Mouse (Mus musculus) T-cell, adult 66 days (primary cell): ENCODE results near the gene Adgrf3. TPM values are rescaled to one million over a fixed set of nuclear protein-coding genes. Genes with fewer than 3 reads are reported as not detected.

ENCODE experiments used
- total RNA-seq, 2 experiments: library from RNA; stranded (reverse); gene quantifications; 3 replicates in 1 of 2; 4 replicates in 1 of 2; pipeline ENCODE4 v1.2.4; 2023

The Adgrf3 gene
- total RNA-seq: not detected

DNA sequence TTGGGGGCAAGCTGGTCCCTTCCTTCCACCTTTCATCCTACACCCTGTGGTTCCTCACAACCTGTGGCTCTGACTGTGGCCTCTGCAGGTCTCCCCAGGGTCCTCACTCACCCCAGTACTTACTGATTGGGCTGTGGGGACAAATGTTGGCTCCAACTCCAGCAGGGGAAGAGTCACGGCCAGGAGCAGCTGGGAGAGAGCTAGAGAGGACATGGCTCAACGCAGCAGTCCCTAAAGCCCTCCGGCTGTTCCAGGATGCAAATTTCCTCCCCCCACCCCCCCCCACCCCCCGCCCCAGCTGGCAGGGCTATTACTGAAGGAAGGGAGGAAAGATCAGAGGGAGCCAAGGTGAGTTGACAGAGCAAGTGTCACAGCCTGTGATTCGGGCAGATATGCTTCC, at the start of gene Adgrf3:
TSS of gene Adgrf3 (minus strand) at position 230 of the 400 bp plus-strand sequence.

DNA sequence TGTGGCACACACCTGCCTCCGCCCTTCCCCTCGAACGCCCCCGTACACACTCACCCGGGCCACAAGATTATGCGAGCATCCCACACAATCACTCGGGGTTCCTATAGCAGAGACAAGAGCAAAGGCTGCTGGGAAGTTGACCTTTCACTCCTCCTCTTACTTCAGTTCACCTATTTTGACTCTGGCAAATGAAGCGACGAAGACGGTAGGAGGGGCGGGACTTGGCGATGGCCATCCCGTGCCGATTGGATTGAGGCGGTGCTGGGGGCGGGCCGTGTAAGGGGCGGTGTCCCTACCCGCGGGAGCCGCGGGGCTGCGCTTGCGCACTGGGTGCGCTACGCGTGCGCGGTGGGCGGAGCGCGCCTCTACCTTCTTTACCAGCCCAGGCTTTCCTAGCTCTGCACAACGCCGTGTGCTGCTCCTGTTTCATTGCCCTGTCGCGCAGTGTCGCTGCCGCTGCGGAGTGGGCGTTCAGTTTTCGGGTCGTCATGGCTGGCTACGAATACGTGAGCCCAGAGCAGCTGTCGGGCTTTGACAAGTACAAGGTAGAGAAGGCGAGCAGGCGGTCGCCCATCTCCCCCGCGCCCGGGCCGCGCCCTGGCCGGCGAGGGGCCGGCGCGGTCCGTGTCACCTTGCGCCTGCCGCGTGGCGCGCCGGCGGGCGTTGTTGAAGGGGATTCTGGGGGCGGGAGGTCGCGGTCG, 26.9 kb upstream of the Adgrf3 start, which contains the start of gene Selenoi:
TSS of gene Selenoi (plus strand) at position 311 of the 701 bp plus-strand sequence.

DNA sequence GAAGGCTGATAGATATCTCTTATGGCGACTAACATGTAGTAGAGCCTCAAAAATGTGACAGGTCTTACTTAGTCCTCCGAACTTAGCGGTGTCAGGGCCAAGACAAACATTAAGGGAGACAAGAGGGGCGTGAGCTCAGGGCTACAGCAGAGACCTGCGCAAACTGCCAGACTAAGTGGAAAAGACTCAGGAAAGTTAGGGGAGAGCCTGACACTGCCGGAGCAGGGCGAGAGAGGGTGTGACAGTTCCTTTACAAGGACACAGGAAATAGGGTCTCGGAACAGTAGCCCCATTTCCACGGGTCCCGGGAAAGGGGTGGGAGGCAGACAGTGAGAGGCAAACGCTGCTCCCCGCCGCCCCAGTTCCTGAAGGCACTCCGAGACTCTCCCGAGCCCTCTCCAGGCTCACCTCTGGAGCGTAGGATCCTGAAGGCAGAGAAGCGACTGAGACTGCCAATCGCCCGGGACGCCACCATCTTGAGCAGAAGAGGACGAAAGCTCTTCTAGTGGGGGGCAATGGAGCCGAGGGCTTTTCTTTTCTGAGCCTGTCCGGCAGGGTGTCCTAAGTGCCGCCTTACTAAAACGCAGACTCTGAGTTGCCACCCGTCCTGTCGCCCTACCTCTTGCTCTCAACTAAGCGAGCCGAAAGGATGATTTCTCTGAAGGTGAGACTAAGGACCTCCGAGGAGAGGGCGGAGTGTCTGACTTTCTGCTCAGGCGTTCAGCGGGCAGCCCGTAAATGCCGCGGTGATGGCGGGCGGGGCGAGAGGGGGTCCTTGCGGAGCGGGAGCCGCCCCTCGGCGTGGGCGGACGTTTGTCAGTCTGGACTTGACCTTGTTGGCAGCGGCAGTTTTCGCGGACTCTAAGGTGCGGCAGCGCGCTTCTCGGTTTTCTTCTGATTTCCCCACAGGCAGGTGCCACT, 50.8 kb downstream of the Adgrf3 start, which contains the start of the genes Hadha and Hadhb:
TSS of gene Hadha (minus strand) at position 689 of the 921 bp plus-strand sequence.
TSS of gene Hadhb (plus strand) at position 775 of the 921 bp plus-strand sequence.

Other genes starting within 250 kb of the Adgrf3 start
- gene Il6, start 192.6 kb downstream of the Adgrf3 start, total RNA-seq: not detected
- gene Tyms, start 132.1 kb downstream of the Adgrf3 start, total RNA-seq: 10 to 100 TPM in 1 of 2 experiments, 1 to 10 TPM in 1; 9.5 to 29.7 TPM
- not detected for gene Garem2, start 100.6 kb downstream of the Adgrf3 start, total RNA-seq
- not detected for gene 3110082J24Rik, start 99.6 kb downstream of the Adgrf3 start, total RNA-seq
- gene Hadha, start 50.6 kb downstream of the Adgrf3 start, total RNA-seq: 100 to 1,000 TPM in 1 of 2 experiments, 10 to 100 TPM in 1; 84.8 to 102 TPM
- gene Hadhb, start 50.5 kb downstream of the Adgrf3 start, total RNA-seq: 100 to 1,000 TPM; 114 to 116 TPM
- 10 to 100 TPM; 25.2 to 31.5 TPM for gene Selenoi, start 26.9 kb upstream of the Adgrf3 start, total RNA-seq
- gene Drc1, start 75.7 kb upstream of the Adgrf3 start, total RNA-seq: 10 to 100 TPM; 34.5 to 41.5 TPM